Mouse (Mus musculus) forebrain, embryonic 11.5 days (tissue): Measurements from ENCODE around the gene Adnp. TPM values are rescaled to one million over a fixed set of nuclear protein-coding genes. Genes with fewer than 3 reads are reported as not detected.

Experiments
- ATAC-seq: fragments of 200-750 bp; cut with Nextera tagmentation; replicated peaks from 2 replicates; pipeline ENCODE4 v1.8.0; 2017; ENCODE audit warnings: moderate TSS enrichment; ENCODE audit not compliant: low FRiP score
- DNase-seq: peaks from one replicate; pipeline ENCODE4 v3.0.0-alpha.2; 2017; ENCODE audit warnings: low spot score
- H3K27ac ChIP-seq: fragments of 300-500 bp; sonication (generic); 2 replicates; pipeline ENCODE4 v1.5.1; 2014; ENCODE audit warnings: low read depth, low read length
- H3K27me3 ChIP-seq: fragments of 300-500 bp; sonication (generic); 2 replicates; pipeline ENCODE4 v1.6.1; 2014; ENCODE audit warnings: mild to moderate bottlenecking, low read length, mixed read lengths; ENCODE audit not compliant: control insufficient read depth, insufficient read depth
- H3K36me3 ChIP-seq: fragments of 300-500 bp; sonication (generic); 2 replicates; pipeline ENCODE4 v1.6.1; 2014; ENCODE audit warnings: mild to moderate bottlenecking, low read length, moderate library complexity, mixed read lengths; ENCODE audit not compliant: control insufficient read depth, insufficient read depth
- H3K4me1 ChIP-seq: fragments of 300-500 bp; sonication (generic); replicated peaks from 2 replicates; pipeline ENCODE4 v1.6.1; 2014; ENCODE audit warnings: low read length, mixed read lengths; ENCODE audit not compliant: control insufficient read depth, insufficient read depth
- H3K4me2 ChIP-seq: fragments of 300-500 bp; sonication (generic); 2 replicates; pipeline ENCODE4 v1.6.1; 2014; ENCODE audit warnings: low read depth, mild to moderate bottlenecking, low read length, moderate library complexity, mixed read lengths; ENCODE audit not compliant: severe bottlenecking
- H3K4me3 ChIP-seq: fragments of 300-500 bp; sonication (generic); 2 replicates; pipeline ENCODE4 v1.5.1; 2014; ENCODE audit warnings: low read depth, low read length
- H3K9ac ChIP-seq: fragments of 300-500 bp; sonication (generic); 2 replicates; pipeline ENCODE4 v1.6.1; 2014; ENCODE audit warnings: low read length
- H3K9me3 ChIP-seq: fragments of 300-500 bp; sonication (generic); 2 replicates; pipeline ENCODE4 v1.6.1; 2016; ENCODE audit warnings: low read length, mixed read lengths; ENCODE audit not compliant: control insufficient read depth
- WGBS: fragments of 180-500 bp; shearing (Covaris S2); extraction: QIAGEN DNeasy Blood & Tissue Kit; methylation state at CpG from one replicate; pipeline ENCODE4 v1.1.7; 2014; 5-methylcytosine and 5-hydroxymethylcytosine counted together
- polyA plus RNA-seq: library from polyadenylated mRNA; unstranded; fragments of >200 nt; fragmentation: Nextera tagmentation; extraction: Ambion mirVana; gene quantifications from 2 replicates; pipeline ENCODE4 v1.2.1, GENCODE M21; 2014

Adnp gene
- polyA plus RNA-seq, 1 experiment from 2014 or later = 18.7 TPM

DNA sequence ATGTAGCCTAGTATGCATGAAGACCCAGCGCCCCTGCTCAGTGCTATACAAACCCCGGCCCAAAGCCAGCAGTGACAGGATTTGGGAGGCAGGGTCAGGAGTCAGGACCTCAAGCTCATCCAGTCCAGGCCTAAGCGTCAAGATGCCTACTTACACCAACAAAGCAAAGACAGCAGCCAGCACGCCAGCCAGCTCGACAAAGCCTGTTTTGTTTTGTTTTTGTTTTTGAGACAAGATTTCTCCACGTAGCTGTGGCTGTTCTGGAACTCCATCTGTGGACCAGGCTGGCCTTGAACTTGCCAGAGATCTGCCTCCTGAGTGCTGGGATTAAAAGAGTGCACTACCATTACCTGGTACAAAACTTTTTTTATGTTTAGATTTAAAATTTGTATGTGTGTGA is 16.4 kb upstream of the Adnp start:
- Histone ChIP-seq H3K4me1 (no peaks in the 10 kb centered on the region), H3K9me3 (no peaks in the 10 kb centered on the region), H3K36me3 (no peaks in the 10 kb centered on the region; the same call in 1 of the 2 replicates), H3K27me3 (no peaks in the 10 kb centered on the region), H3K4me2 (no peak overlapping the region), H3K4me3 (no peak overlapping the region), H3K27ac (no peak overlapping the region), H3K9ac (no peak overlapping the region)
- ATAC-seq = no peak
- no peak for DNase-seq
- WGBS = 89% methylated on average over 6 of the region's 6 CpGs

DNA sequence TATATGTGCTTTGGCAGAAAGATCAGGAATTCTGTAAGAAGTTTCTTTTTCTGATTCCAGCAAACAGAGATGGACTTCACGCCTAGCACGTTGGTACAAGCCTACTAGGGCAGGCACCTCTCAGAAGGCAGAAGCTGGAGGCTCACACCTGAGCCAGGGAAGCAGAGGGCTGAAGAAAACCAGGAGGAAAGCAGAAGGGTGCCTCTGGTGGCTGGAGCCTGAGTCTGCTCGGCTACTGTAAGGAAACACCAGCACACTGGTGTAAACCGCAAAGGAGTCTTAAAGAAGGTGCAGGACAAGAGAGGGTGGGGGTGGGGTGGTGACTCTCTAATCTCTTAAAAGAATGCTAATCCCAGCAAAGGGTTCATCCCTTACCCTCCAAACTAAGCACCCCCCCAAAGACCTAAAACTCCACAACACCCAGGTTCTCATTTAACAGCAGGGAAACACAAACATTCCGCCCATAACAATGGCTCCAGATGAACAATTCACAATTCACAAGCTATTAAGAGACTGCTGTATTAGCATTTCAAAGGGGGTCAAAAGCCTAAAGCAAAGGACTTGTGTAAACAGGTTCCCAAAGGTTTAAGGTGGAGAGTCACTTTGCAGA is 7.0 kb upstream of the Adnp start:
- Histone ChIP-seq H3K36me3 (peaks cover 6% of the 10 kb centered on the region; the same call in 1 of the 2 replicates), H3K4me1 (no peaks in the 10 kb centered on the region), H3K4me3 (no peak overlapping the region), H3K9ac (no peak overlapping the region), H3K9me3 (no peaks in the 10 kb centered on the region), H3K27ac (no peak overlapping the region), H3K27me3 (no peaks in the 10 kb centered on the region), H3K4me2 (no peak overlapping the region)
- ATAC-seq (no peak), DNase-seq (no peak)
- WGBS = 47% methylated on average over 5 of the region's 5 CpGs

DNA sequence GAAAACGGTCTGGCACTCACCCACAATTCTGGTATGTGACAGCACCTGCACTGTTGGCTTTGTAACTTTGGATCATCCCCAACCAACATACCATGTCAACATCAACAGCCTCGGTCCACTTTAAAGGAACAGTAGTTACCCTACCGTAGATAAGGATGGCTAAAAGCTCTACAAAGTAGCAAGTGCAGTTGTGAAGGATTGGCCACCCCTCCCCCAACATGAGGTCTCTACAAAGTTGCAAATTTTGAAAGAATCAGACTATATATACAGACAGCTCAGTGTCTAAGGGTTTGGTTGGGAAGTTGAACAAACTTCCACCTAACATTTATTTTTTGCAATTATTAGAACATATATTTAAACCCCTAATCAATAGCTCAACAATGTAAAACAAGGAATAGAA is 971 bp upstream of the Adnp start:
- Histone ChIP-seq H3K36me3 (peaks cover 16% of the 10 kb centered on the region), H3K4me3 (no peak overlapping the region), H3K9ac (no peak overlapping the region), H3K4me1 (peaks cover 9% of the 10 kb centered on the region), H3K27me3 (no peaks in the 10 kb centered on the region), H3K27ac (peak overlapping the region; percentile 97), H3K4me2 (no peak overlapping the region), H3K9me3 (no peaks in the 10 kb centered on the region)
- DNase-seq (no peak), ATAC-seq (no peak)
- WGBS = 90% methylated on average over 3 of the region's 3 CpGs

DNA sequence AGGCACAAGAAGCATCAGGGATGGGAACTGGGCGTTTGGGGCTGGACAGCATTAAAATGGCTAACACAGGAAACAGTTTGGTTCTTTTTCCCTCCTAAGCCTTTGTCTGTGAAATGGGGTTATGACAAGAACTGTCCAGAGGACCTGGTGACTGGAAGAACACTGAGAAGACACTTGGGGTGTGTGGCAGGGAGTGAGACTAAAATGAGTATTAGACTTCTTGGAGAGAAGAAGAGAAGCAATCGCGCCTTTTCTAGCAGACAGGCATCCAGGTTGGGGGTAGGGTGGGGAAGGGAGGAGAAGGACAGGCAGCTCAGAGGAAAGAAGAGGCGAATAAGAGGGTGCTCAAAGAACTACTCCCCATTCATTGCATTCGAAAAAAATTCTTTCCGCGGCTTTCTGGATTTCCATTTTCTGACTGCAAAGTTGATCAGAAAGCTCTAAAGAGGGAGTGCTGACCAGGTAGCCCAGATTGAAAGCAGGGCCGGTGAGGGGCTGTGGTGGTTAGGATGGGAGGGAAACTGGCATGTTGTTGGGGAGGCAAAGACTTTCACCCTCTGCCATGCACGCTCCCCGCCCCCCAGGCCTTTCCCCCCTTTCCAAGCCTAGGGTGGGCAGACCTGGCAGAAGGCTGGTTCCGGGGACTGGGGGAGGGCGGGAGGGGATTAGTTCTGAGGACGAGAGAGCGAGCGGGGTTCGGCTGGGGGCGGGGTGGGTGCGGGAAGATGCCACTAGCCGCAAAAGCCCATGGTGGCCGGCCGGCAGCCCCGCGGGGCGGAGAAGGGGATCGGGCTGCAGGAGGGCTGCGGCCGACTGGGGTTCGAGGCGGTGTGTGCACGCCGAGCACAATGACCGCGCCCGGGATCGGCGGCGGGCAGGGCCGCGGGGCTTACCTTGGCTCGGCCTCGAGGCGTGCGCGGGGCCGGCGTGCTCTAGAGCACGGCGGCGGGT is 956 bp downstream of the Adnp start:
- ATAC-seq (peak; percentile 15), DNase-seq (peak; percentile 81)
- H3K27me3 ChIP-seq = no peaks in the 10 kb centered on the region
- H3K4me3 ChIP-seq = peak overlapping the region; percentile 100
- WGBS = under 1% methylated on average over 38 of the region's 49 CpGs
- H3K4me2 ChIP-seq = peak overlapping the region; percentile 80
- H3K9me3 ChIP-seq = no peaks in the 10 kb centered on the region
- peaks cover 10% of the 10 kb centered on the region for H3K36me3 ChIP-seq
- peak overlapping the region; percentile 97 for H3K27ac ChIP-seq
- peak overlapping the region; percentile 100 for H3K9ac ChIP-seq
- peaks cover 9% of the 10 kb centered on the region for H3K4me1 ChIP-seq

DNA sequence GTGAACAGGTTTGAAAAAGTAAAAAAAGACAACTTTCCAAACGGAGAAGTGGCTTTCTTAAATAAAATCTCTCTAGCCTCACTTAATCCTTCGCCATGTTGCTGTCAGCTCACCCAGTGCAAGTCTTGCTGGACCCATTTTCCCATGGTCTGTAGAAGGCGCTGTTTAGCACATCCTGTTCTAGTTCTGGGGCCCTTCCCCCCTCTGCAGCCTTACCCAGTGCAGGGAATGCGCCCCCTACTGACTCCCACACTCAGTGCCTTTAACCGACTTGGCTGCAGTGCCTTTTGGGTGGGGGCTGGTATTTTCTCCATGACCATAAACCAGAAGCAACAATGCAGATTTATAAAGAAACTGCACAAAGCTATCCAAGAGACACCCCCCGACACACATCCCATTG is 1.6 kb downstream of the Adnp start:
- no peak overlapping the region for H3K27ac ChIP-seq
- no peaks in the 10 kb centered on the region for H3K27me3 ChIP-seq
- peaks cover 9% of the 10 kb centered on the region for H3K4me1 ChIP-seq
- H3K4me2 ChIP-seq = peak overlapping the region; percentile 80
- 8% methylated on average over 6 of the region's 6 CpGs for WGBS
- H3K9ac ChIP-seq = peak overlapping the region; percentile 100
- no peaks in the 10 kb centered on the region for H3K9me3 ChIP-seq
- H3K36me3 ChIP-seq = peaks cover 10% of the 10 kb centered on the region
- ATAC-seq (peak; percentile 36; the same call in 1 of the 2 replicates), DNase-seq (peak; percentile 93)
- peak overlapping the region; percentile 100 for H3K4me3 ChIP-seq

DNA sequence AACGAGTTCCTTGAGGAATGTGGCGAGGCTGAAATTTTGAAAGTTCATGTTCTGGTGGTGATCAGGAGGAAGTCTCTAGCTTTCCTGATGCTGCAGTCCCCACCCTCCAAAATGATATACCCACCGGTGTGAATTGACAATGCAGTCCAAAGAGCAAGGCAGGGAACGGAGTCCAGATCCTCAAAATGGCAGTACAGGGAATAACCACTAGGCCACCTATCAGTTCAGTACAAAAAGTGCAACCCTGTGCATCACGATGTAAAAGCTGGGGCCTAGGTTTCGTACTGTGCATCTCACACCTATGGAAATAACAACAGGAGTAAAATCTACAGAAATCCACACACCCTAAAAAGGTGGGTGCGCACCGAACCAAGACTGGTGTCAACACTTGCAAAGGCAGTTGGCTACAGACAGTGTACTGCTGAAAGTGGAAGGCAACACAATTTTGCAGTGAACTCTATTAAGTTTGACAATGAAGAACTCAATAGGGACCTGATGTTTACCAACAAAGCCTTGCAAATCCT is 2.4 kb downstream of the Adnp start:
- Histone ChIP-seq H3K4me2 (peak overlapping the region; percentile 80), H3K9me3 (no peaks in the 10 kb centered on the region), H3K4me3 (peak overlapping the region; percentile 100), H3K27me3 (no peaks in the 10 kb centered on the region), H3K9ac (no peak overlapping the region), H3K27ac (no peak overlapping the region), H3K36me3 (peaks cover 10% of the 10 kb centered on the region), H3K4me1 (peaks cover 11% of the 10 kb centered on the region)
- WGBS = 92% methylated on average over 8 of the region's 8 CpGs
- ATAC-seq (no peak), DNase-seq (no peak)

DNA sequence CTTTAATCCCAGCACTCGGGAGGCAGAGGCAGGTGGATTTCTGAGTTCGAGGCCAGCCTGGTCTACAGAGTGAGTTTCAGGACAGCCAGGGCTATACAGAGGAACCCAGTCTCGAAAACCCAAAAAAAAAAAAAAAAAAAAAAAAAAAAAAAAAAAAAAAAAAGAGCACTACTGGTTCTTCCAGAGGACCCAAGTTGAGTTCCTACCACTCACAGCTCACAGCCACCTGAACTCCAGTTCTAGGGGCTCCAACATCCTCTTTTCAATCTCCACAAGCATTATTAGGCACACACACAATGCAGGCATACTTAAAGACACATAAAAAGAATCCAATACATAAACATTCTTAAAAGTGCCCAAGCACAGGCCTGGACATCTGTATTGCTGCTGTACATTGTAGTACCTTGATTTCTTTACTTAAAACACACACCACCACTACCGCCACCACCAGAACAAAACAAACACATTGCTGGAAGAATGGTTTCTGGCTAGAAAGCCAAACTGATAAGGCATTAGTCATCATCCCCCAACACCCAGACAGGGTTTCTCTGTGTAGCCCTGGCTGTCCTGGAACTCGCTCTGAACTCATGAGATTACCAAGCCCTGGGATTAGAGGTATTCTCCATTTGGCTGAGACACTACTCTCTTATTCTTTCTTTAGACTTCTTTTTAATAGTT is 6.8 kb downstream of the Adnp start:
- peaks cover 18% of the 10 kb centered on the region for H3K4me1 ChIP-seq
- no peaks in the 10 kb centered on the region for H3K27me3 ChIP-seq
- no peak for ATAC-seq
- WGBS = 93% methylated on average over 5 of the region's 5 CpGs
- H3K27ac ChIP-seq = no peak overlapping the region
- no peak for DNase-seq
- H3K36me3 ChIP-seq = peaks cover 12% of the 10 kb centered on the region
- no peak overlapping the region for H3K4me2 ChIP-seq
- no peaks in the 10 kb centered on the region for H3K9me3 ChIP-seq
- H3K4me3 ChIP-seq = no peak overlapping the region
- no peak overlapping the region for H3K9ac ChIP-seq

DNA sequence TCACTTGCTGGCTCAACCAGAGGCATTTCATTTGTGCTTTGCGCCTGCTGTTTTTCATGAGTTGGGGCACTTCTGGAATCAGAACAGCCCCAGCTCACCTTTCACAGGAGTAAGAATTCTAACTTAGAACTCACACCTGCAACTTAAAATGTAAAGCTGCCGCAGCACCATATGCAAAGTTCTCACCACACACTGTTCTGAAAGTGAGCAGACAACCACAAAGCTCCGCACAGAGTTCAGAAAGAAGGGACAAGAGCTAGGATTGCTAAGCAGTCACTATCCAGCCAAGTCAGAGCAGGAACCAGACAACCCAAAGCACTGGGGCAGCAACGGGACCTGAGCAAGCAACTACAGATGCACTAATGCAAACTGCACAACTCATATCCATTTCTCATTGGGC is 7.4 kb downstream of the Adnp start:
- Histone ChIP-seq H3K4me3 (no peak overlapping the region), H3K9me3 (no peaks in the 10 kb centered on the region), H3K4me2 (no peak overlapping the region), H3K9ac (no peak overlapping the region), H3K36me3 (peaks cover 11% of the 10 kb centered on the region), H3K27me3 (no peaks in the 10 kb centered on the region), H3K27ac (no peak overlapping the region), H3K4me1 (peaks cover 13% of the 10 kb centered on the region)
- 86% methylated on average over 4 of the region's 4 CpGs for WGBS
- DNase-seq (no peak), ATAC-seq (no peak)
